Mouse (Mus musculus) ovary, adult 18-20 months (tissue): Measurements from ENCODE around the gene Mrps23.

Experiments
- DNase-seq: peaks from one replicate; pipeline ENCODE4 v3.0.0; 2022; ENCODE audit warnings: low spot score, mixed read lengths

Gene Mrps23

DNA sequence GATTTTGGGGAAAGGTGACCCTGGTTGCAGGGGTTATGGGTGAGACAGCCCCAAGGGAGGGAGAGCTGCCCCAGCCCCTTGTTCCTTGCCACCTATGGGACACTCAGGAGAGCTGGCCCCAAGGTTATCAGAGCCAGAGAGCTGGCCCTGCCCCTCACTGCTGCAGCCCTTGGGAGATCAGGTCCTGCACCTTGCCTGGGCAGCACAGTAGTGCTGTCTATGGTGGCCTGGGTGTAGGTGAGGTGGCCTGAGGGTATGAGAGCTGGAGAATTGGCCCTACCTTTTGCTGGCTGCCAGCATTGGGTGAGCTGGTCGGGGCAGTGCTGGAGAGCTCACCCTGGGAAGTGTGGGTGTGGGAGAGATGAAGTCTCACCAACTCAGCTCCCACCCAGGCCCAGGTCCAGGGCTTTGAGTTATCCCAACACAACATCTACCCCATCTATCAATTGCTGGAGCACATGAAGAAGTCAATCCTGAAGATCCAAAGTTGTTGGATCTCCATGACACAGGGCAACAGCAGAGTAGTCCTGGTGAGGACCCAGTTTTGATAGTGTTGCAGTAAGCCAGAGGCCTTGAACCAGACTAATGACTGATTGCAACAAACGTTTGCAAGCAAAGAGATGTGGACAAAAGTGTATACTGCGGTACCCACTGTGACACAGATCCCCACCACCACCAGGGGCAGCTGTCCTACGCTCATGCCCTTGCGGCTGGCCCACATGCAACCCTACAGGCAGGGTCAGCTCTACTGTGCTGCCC lies 7.8 kb downstream of the Mrps23 start:
- no peak for DNase-seq

DNA sequence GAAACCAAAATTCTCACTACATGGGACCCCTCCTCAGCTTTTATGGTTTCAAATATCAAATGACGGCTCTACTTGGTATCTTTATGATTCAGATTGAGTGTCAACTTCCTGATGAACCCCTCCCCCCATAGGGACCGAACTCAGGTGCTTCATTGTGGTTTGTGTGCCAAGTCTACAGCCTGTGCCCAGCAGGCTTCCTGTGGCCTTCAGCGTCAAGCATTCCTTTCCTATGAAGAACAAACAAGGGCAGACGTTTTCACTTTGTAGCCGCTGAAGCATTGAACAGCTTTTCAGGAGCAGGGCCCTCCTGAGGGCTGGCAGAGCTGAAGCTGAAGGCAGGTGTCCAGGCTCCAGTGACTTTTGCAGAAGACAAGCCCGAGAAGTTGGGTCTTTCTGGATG lies 9.6 kb downstream of the Mrps23 start:
- DNase-seq: no peak

DNA sequence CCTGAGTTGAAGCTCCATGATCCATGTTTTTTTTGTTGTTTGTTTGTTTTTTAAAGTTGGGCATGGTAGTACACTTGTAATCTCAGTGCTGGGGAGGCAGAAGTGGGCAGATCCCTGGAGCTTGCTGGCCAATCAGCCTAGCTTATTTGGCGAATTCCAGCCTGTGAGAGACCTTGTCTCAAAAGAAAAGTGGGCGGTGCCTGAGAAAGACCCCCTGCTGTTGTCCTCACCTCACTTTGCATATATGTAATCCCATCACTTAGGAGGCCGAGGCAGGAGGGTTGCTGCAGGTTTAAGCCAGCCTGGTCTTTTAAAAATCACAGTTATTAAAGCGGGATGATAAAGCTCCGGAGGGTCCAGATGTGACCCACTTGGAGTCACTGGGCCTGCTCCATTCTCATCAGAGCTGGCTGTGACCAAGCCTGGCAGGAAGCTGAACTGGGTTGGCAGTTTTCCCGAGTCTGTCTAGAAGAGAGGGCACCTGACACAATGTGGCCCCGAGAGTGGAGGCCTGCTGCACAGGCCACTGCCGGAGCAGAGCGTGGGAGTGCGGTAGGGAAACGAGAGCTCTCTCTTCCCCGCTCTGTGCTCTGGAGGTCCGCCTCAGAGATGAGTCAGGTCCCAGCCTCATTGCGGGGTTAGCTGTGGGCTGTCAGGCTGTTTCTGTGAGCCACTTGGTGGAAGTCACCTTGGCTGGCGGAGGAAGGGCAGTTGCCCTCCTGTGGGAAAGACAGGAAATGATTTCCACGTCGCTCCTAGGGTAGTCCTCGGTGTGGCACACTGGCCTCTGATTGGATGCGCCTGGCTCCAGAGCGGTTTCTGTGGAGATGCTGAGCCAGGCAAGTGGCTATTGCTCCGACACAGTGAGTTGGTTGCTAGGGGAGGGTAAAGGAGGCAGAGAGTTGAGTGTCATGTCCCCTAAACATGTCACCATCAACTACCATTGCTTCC lies 11.0 kb downstream of the Mrps23 start:
- DNase-seq: no peak

DNA sequence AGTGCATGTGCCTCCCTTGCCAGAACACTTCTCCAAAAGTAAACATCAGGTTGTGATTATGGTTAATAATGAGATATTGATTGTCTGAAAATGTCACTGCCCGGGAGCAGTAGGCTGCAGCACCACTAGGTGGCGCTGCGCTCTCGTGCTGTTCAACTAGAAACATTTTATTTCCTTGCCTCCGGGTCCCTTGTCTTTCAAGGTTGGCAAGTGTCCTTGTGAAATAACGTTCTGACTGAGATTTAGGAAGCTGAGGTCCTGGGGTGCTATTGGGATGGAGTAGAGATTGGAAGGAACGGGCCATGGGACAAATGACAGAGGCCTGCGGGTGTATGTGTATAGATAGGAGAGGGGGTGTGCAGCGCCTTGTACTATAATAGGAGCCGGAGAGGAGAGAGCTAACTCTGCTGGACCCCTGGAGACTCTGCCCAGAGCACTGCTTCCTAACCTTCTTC lies 12.1 kb downstream of the Mrps23 start:
- DNase-seq: no peak

DNA sequence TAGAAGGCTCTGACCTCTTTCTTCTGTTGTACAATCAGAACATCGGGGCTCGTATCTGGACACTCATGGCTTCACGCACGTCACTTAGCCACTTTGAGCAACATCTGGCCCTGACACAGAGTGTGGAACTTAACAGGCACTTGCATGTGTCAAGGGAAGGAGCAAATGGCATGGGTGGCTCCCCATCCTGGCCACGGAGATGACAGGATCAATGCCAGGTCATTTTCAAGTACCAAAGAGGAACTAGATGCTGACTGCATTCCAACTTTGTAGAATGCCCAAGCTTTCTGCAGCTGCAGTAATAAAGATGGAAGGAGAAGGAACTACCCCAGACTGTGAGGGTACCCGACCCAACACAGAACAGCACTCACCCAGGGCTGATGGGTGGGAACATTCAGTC lies 14.0 kb downstream of the Mrps23 start:
- DNase-seq: no peak

DNA sequence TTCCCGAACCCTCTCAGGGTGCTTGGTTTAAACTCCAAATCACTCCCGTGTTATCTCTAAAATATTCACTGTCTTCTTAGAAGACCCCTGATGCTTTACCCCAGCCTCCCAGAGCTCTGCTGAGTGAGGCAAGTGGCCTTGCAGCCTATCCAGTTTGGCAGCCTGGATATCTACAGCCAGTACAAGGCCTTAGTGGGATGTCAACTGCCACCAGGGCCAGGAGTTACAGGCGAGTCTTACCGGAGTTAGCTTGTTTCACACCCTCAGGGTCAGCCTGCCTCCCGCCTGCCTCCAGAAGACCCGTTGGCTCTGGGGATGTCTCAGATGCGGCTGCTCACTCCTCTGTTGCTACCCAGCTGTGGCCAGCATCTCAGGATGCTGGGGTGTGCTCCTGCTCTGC lies 14.4 kb downstream of the Mrps23 start:
- peak; percentile 63 for DNase-seq

DNA sequence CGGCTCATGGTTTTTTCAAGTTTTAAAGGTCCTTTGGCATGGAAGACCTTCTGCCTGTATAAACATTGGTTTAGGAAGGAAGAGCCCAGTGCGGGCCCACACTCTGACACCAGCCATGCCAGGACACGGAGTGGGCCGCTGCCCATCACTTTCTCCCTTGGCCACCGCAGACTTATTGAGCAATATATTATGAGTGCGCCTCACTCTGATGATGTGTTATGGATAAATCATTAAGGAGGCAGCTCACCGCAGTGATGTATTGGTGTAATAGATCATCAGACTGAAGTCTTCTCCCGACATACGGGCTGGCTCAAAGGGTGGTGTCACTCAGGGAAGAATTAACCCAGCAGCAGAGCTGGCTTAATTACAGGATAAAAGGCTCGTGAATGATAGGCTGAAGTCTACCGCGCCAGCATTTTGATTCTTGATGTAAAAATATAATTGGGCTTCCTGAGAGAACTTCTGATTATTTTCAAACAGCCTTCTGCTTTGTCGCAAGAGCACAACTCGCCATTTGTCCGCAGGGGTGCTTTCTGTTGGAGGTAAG lies 17.8 kb downstream of the Mrps23 start:
- no peak for DNase-seq

DNA sequence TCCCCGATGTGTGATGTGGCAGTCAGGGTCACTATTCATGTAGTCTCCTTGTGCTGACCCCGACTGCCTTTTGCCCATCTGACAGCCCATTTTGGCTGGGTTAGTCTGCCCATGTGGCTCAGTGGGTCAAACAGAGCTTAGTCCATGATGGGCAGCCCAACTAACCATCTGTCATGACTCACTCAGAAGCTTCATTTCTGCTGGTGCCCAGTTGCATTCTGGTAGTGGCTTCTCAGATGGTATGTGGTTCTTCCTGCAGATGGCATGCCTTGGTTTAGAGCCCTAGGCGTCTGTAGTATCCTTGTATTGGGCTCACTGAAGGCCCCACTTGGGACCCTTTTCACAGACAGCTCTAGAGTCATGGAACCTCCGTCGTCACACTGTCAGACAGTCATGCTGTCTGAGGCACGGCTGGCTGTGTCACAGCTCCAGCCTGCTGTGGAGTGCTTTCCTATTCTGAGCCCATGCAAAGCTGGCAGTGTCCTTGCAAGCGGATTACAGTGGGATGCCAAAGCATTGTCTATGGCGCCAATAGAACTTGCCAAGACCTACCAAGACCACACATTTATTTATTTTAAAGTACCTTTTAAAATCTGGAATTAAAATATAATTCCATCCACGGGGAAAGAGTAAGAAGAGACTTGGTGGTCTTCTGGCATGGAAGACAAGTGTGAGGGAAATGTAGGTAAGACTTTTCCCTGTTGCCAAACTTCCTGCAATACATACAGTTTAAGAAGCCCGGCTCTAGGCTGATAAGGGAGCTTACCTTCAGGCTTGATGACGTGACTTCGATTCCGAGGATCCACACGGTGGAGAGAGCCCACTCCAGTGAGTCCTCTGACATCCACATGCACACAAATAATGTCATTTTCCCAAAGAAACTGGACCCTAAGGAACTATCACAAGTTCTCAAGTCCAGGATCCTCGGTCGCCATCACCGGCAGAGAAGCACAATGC lies 23.1 kb downstream of the Mrps23 start:
- no peak for DNase-seq

DNA sequence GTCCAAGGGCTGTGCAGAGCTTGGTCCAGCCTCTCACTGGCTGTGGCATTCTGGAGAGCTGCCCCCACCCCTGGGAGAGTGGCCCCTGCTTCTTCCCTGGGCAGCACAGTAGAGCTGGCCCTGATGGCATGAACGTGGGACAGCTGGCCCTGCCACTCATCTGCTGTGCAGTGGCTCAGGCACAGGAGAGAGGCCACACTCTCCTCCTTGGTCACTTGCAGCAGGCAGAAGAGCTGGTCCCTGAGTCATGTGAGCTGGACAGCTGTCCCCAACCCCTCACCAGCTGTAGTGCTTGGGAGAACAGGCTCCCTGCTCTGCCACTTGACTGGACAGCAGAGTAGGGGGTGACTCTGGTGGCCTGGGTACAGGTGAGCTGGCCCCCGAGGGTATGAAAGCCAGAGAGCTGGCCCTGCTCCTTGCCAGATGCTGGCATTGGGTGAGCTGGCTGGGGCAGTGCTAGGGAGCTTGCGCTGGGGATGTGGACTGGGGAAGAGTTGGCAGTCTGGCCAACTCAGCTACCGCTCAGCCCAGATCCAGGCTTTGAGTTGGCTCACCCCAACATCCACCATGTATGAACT lies 27.1 kb downstream of the Mrps23 start:
- DNase-seq: no peak

DNA sequence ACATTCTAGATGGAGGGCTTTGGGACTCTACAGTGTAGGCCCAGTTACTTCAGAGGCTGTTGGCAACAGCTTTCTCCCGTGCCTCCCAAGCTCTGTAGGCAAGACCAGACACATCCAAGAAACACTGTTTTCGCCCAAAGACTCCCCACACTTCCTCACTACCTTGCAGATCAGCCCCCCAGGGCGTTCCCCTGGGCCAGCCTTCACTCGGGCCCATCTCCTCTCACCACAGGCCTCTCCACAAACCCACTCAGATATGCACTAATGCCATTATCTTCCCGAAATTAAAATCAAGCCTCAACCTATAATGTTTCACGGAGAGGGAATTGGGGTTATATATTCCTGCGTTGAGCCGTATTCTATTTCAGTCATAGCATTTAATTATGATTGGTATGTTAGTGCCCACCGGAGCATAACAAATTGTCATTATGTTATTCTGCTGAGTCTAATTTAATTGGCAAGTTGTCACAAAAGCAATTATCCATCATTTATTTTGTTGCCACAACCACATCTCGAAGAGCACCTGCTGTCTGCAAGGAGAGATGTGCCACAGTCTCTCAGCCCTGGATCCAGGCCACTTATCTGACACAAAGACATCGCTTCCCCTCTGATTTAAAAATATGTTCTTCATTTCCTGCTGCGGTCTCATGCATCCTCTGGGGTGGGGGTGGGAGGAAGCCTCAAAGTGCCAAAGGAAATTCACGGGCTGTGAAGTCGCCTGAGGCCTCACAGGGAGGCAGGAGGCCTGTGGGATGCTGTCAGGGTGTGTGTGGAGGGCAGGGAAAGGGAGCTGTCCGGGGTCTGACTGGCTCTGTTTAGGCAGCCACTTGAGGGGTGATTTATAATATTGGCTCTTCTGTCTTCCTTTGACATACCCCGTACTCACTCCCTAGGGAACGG lies 29.6 kb downstream of the Mrps23 start:
- no peak for DNase-seq

DNA sequence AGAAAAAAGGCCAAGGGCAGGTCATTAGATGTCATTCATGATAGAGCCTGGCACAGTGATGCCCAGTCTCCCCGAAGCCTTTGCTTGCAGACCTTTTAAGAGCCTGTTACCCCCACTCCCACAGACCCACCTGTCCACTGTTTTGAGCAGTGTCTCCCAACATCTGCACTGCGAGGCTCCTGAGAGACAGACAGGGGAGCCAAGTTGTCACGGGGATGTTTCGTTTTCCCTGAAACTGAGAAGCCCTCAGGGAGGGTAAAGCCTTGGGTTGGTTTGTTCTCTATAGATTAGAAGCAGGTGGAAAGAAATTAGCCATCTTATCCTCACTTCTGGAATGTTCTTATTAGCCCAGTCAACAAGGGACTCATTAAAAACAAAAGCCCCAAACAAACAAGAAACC lies 30.6 kb downstream of the Mrps23 start:
- DNase-seq: no peak

DNA sequence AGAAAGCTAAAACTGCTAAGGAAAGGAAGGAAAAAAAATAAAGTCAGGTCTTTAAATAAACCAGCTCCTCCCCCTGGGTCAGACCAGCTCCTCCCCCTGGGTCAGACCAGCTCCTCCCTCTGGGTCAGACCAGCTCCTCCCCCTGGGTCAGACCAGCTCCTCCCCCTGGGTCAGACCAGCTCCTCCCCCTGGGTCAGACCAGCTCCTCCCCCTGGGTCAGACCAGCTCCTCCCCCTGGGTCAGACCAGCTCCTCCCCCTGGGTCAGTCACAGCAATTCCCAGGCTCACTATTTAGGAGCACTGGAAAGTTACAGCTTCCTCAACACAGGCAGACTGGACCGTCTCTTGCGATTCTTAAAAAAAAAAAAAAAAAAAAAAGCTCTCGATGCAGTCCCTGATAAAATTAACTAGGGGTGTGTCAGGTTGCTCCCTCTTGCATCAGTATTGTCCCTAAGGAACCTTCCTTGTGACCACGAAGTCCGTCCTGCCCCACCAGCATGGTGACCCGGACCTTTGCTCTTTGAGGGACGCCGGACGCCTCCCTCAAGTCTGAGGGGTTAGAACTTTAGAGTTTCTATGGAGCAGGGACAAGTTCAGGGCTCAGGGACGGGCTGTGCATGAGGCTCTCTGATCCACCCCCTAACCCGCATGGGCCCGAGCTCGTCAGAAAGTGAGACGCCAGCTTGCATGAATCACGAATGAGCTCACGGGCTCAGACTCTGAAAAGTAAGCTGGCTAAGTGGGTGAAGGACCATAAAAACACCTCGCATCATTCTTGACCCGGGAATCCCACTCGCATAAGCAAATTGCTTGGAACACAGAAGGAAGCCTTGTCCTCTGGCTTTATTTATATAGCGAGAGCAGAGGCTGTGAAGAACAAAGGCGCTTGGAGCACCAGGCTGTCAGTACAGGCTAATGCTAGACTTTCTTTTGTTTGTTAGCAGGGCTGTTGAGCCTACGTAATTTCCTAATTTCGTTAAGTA lies 31.3 kb downstream of the Mrps23 start:
- peak; percentile 65 for DNase-seq

DNA sequence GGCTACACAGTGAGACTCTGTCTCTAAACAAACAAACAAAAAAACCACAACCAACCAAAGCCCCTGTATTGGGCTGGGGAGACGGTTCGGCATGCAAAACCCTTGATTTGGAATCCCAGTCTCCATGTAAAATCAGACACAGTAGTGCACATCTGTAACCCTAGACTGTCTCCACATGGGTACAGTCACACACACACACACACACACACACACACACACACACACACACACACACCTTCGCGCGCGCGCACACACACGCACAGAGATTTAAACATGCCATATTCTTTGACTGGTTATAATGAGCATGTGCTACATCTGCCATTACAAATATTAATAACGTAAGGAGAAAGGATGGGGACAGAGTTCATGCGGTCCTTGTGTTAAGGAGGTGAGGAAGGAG lies 36.1 kb downstream of the Mrps23 start:
- DNase-seq: no peak

DNA sequence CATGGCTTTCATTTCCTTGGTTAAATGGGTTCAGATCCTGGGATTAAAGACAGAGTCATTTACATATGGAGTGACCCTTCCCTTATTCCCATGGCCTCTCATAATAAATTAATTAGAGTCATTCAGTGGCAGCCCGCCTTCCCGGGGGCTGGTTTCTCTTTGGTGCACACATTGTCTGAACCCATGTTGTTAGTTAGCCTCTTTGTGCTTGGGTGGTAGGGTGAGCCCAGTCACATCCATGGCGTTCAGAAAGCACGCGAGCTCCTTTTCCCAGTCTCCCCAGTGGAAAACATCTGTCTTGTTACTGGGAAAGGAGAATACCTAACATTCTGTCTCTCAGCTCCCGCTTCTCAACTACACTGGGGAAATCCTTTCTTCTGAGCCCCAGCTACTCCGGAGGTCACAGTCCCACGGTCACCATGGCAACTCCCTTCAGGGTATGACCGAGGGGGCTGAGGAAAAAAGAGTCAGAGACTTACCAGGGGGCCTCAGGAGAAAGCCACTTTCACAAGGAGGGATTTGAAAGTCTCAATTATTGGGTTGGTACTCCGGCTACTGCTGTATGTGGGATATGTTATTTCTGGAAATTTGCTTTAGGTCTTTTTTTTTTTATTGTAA lies 36.7 kb downstream of the Mrps23 start:
- no peak for DNase-seq

DNA sequence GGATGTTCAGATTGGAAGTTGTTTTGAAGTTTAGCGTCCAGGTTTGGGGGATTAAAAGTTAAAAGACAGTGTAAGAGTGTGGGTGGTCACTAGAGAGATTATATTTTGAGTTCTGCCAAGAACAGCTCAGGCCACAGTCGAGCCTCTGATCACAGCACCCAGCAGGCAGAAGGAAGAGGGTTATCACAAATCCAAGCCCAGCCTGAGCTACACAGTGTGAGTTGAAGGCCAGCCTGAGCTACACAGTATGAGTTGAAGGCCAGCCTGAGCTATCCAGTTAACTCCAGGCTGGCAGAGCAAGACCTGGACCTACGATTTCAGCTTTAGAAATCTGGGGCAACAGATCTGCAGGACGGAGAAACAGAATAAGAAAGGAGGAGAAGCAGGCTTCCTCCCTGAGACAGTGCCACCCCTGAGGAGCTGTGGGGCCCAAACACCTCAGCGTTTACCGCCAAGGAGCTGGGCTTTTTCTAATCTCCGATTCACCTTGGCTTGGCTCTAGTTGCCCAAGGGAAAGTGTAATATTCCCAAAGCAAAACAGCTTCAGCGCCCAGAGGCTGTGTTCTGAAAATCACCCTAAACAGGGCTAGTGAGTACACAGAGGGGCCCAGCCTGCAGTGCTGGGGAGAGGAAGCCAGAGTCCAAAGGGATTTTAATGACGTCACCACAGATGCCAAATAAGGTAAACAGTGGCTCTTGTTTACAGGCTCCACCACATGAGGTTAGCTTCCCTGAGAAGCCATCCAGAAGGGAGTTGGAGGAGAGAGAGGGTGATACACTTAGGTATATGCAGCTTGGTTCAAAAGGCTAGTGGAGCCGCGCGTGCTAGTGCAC lies 37.5 kb downstream of the Mrps23 start:
- DNase-seq: no peak

DNA sequence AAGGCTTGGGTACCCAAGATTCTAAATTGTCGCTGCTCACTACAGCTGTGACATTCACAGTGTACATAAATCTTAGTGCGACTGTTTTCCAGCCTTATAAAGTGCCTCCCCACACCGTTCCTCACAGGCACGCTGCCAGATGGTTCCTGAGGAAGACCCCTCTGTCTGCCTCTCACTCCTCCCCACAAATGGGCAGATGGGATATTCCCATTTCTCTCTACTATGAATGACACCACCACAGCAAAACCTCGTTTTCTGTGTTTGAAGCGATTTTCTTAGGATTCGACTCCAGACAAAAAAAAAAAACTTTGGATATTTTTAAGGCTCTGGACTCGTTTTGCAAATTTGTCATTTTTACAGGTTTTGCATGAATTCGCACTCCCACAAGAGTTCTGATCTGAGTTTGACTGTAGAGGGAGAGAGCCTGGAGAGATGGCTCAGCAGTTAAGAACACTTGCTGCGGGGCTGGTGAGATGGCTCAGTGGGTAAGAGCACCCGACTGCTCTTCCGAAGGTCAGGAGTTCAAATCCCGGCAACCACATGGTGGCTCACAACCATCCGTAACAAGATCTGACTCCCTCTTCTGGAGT lies 41.5 kb downstream of the Mrps23 start:
- DNase-seq: no peak

DNA sequence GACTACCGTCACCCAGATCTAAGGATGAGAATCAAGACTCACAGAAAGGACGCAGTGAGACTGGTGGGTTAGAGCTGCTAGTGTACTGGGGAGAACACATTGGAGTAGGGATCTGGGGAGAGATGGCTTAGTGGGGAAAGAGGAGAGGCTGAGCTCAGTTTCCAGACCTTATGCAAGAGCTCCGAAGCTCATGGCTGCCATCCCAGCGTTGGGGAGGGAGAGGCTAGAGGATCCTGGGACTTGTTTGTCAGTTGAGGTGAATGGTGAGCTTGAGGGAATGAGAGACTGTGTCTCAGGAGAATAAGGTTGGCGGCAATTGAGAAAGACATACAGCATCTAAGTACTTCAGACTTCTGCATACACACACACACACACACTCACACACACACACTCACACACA lies 44.4 kb downstream of the Mrps23 start:
- no peak for DNase-seq
